Mouse (Mus musculus): ENCODE measurements around the gene Tssc4.

The Tssc4 gene

GRCm38 (mm10) chr7:143069751-143070400 lies 827 bp downstream of the Tssc4 start:
- DNase-seq, result peak; percentile 44 to 64

GRCm38 (mm10) chr7:143070506-143071070 lies 1.5 kb downstream of the Tssc4 start:
- no peak for DNase-seq

GRCm38 (mm10) chr7:143072605-143073004 lies 3.6 kb downstream of the Tssc4 start:
- no peak for DNase-seq

DNA sequence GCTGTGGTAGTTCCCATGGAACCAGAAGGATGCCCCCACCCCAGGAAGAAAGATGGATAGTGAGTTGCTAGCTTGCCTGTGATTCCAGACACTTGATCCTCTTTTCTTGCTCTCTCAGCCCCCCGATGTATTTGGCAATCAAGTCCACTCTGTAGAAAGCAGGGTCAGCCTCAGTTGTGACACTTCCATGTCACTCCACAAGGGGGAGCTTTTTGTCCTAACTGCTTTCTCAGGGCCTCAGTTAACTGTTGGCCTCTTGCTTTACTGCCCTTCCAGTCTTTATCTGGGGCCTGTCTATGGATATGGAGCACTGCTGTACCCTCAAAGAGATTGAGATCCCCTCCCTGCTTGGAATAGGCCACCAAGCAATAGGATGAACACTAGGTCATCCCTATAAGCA lies 4.0 kb downstream of the Tssc4 start:
- peak; percentile 64 to 79 for DNase-seq

- peak in 1 of 2 experiments; percentile 53 for DNase-seq
Observed at GRCm38 (mm10) chr7:143075394-143075793, 6.3 kb downstream of the Tssc4 start.

DNA sequence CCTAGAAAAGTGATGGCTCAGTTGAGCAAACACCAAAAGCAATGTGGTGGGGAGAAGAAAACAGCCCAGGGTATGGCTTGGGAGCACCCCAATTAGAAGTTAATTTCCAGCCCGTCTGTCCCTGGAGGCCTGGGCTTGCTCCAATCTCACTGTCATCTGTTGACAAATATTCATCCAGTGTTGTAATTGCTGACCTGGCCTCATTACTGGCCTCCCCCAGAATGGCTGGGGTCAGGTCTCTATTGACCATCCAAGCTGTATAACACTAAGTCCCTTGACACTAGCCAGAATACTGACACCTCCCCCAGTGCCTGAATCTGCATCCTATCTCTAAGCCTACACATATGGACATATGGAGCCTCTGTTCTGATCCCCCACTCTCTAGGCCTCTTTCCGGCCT lies 8.3 kb downstream of the Tssc4 start:
- DNase-seq, result no peak

GRCm38 (mm10) chr7:143082024-143082423 lies 13.0 kb downstream of the Tssc4 start:
- peak in 1 of 2 experiments; percentile 1 for DNase-seq

- DNase-seq, result no peak
Observed at GRCm38 (mm10) chr7:143083708-143084107, 14.7 kb downstream of the Tssc4 start.

GRCm38 (mm10) chr7:143086366-143086765 lies 17.3 kb downstream of the Tssc4 start:
- peak; percentile 81 to 89 for DNase-seq

- DNase-seq, result peak in 1 of 2 experiments; percentile 62
Observed at GRCm38 (mm10) chr7:143087070-143087579, 18.1 kb downstream of the Tssc4 start.

- DNase-seq, result no peak
Observed at GRCm38 (mm10) chr7:143093847-143094246, 24.8 kb downstream of the Tssc4 start.

GRCm38 (mm10) chr7:143094592-143095553 lies 25.8 kb downstream of the Tssc4 start, which contains the start of gene Trpm5:
Gene Trpm5, minus strand, starts transcription at chr7:143094642.
- DNase-seq, result peak; percentile 77 to 85

DNA sequence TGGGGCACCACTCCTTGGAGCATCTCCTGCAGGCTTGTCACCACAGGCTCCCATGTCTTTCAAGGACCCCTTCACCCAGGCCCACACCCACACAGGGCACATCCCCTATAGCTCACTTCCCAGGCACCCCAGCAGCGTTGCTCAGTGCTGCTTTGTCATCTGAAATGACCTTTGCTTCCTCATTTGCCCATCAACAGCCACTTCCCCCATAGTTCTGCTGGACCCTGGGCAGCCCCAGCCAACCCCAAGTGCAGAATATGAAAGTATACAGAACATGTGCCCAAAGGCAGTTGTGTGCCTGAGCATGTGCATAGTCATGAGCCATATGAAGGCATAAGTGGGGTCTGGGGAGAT lies 26.5 kb downstream of the Tssc4 start:
- no peak for DNase-seq

- no peak for DNase-seq
Observed at GRCm38 (mm10) chr7:143100759-143101158, 31.7 kb downstream of the Tssc4 start.

DNA sequence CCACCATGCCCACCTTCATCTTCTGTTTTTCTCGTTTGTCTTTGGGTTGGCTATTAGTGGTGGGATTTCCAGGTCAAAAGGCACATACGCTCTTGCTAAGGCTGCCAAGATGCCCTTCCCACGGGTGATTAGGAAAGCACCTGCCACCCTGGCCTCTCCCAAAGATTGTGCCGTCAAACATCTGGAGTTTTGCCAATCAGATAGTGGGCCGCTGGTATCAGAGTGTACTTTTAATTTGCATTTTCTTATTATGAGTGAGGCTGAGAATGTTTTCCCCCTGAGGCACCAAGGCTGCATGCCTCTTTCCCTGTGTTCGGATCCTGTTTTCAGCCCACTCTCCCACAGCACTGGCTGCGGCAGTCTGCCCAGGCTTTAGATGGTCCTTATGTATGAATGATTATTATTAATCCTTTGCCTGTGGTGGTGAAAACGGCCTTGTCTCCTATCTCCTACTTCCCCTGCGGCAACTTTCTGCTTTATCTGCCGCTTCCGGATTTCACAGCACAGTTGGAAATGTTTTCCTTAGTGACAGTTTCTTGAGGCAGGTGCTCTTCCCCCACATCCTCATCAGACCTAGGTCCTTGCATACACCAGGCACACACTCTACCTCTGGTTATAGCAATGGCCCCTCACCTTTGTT lies 36.3 kb downstream of the Tssc4 start:
- DNase-seq, result no peak

- DNase-seq, result no peak
Observed at GRCm38 (mm10) chr7:143106062-143106461, 37.0 kb downstream of the Tssc4 start, which contains the start of gene Kcnq1. Gene Kcnq1, plus strand, starts transcription at chr7:143106362.

DNA sequence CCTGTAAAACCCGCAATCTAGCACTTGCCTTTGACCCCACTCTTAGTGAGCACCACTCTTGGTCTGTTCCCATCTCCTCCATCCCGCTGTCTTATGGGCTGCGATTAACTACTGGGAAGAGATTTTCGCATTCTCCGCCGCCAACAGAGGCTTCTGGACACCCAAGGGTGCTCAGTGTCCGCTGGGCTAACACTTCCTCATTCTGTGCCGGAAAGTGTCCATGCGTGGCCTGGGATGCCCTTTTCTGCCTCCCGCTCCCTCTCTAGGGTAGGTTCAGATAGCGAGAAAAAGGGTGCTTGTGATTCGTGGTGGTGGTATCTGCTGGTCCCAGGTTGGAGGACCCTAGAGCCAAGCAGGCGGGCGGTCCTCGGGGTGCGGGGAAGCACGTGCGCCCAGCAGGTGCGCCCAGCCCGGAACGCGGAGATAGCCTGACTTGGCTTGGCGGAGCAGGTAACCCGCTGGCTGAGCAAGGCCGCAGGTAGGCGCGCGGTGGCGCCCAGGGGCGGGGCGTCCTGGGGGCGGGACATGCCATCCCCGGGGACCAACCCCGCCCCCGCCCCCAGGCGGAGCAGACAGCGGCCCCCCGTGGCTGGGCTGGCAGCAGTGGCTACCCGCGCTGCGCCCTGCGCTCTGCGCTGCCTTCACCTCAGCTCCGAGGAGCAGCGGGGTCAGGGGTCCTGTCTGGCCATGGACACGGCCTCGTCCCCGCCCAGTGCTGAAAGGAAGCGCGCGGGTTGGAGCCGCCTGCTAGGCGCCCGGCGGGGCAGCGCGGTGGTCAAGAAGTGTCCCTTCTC lies 37.8 kb downstream of the Tssc4 start:
- no peak for DNase-seq

- peak; percentile 62 to 76 for DNase-seq
Observed at GRCm38 (mm10) chr7:143108200-143108599, 39.2 kb downstream of the Tssc4 start.

DNA sequence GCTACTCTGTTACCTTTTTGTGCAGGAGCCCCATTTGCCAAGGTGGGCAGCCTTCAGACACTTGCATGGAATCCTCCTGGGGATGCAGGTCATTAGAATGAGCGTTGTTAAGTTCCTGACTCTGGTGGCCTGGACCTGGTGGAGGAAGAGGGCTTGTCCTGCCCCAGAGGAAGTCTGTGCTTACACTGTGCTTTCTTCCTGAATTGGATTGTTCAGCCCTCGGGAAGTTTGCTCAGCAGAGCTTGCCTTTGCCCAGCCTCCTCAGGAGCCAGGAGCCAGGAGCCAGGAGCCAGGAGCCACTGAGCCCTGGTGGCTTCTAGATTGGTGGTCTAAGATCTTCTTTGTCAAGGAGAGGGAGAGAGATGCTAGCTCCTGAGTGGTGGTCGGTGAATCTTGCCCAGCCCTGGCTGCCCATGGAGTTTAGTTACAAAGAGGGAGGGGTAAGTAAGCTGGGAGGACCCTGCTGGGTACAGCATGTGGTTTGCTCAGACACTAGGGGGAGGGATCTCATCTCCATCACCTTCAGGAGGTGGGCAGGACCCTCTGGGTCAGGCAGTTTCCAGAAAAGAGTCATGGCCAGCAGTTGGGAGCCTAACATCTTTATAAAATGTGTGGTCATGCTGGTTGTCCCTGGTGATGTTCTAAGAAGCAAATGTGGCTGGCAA lies 40.1 kb downstream of the Tssc4 start:
- DNase-seq, result no peak

GRCm38 (mm10) chr7:143109696-143110095 lies 40.6 kb downstream of the Tssc4 start:
- DNase-seq, result no peak

DNA sequence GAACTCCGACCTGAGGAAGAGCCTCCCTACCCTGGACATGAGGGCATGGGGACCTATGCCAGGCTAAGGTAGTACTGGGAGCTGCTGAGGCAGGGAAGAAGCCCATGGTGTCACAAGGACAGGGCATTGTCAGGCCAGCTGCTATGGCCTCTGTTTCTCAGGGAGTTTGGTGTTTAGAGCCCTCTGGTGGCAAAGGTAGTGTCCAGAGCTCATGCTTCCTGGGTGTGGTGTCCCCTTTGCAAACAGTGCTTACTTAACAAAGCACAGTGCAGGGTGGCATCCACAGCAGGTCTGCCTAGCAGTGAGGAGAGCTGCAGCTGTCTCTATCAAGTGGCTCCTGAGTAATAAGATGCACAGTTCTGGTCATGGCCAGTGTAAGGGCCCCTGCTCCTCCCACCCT lies 41.8 kb downstream of the Tssc4 start:
- DNase-seq, result no peak

Measured in cerebellum, postnatal 14 days (tissue).